Mouse (Mus musculus) gonadal fat pad, adult 2 months (tissue): Measurements from ENCODE around the gene Cmtm5. TPM values are rescaled to one million over a fixed set of nuclear protein-coding genes. Genes with fewer than 3 reads are reported as not detected.
"Not testable (repeated sequence)": the region's sequence is repeated elsewhere in the genome, so short reads cannot be mapped to it uniquely, and the experiment has no call there.

ENCODE experiments used
- DNase-seq: peaks from one replicate; pipeline ENCODE4 v3.0.0-alpha.2; 2012; ENCODE audit warnings: low read depth
- polyA plus RNA-seq: library from polyadenylated mRNA; depleted of rRNA; stranded (reverse); fragments of >200 nt; gene quantifications from 2 replicates; pipeline ENCODE4 v1.2.3, GENCODE M21; 2012

Cmtm5 gene
- polyA plus RNA-seq, 1 experiment: 0.74 TPM

GRCm38 (mm10) chr14:54932645-54933150 lies 3.4 kb upstream of the Cmtm5 start, which contains the start of gene Il25:
Il25 (plus strand) TSS chr14:54932695.
- no peak for DNase-seq

- no peak for DNase-seq
Measured at GRCm38 (mm10) chr14:54936831-54937160, 735 bp downstream of the Cmtm5 start.

- no peak for DNase-seq
Measured at GRCm38 (mm10) chr14:54937361-54938182, 1.5 kb downstream of the Cmtm5 start.

GRCm38 (mm10) chr14:54938431-54939219 lies 2.6 kb downstream of the Cmtm5 start:
- no peak for DNase-seq

GRCm38 (mm10) chr14:54939434-54940175 lies 3.5 kb downstream of the Cmtm5 start:
- no peak for DNase-seq

- DNase-seq: no peak
Measured at GRCm38 (mm10) chr14:54940176-54940530, 4.1 kb downstream of the Cmtm5 start.

- no peak for DNase-seq
Measured at GRCm38 (mm10) chr14:54941024-54941978, 5.2 kb downstream of the Cmtm5 start.

- DNase-seq: no peak
Measured at GRCm38 (mm10) chr14:54942479-54942878, 6.4 kb downstream of the Cmtm5 start.

- no peak for DNase-seq
Measured at GRCm38 (mm10) chr14:54943971-54944370, 7.9 kb downstream of the Cmtm5 start.

- no peak for DNase-seq
Measured at GRCm38 (mm10) chr14:54944939-54945338, 8.9 kb downstream of the Cmtm5 start.

GRCm38 (mm10) chr14:54945975-54946704 lies 10.1 kb downstream of the Cmtm5 start:
- no peak for DNase-seq

- not testable (repeated sequence) for DNase-seq
Measured at GRCm38 (mm10) chr14:54947008-54947407, 10.9 kb downstream of the Cmtm5 start.

- no peak for DNase-seq
Measured at GRCm38 (mm10) chr14:54948781-54949180, 12.7 kb downstream of the Cmtm5 start.

GRCm38 (mm10) chr14:54950493-54950892 lies 14.4 kb downstream of the Cmtm5 start:
- DNase-seq: no peak

GRCm38 (mm10) chr14:54951587-54951986 lies 15.5 kb downstream of the Cmtm5 start:
- no peak for DNase-seq

- DNase-seq: no peak
Measured at GRCm38 (mm10) chr14:54953664-54954206, 17.7 kb downstream of the Cmtm5 start.

GRCm38 (mm10) chr14:54954474-54954873 lies 18.4 kb downstream of the Cmtm5 start:
- no peak for DNase-seq

GRCm38 (mm10) chr14:54955481-54955880 lies 19.4 kb downstream of the Cmtm5 start:
- DNase-seq: no peak

GRCm38 (mm10) chr14:54956533-54956932 lies 20.5 kb downstream of the Cmtm5 start:
- DNase-seq: no peak

- no peak for DNase-seq
Measured at GRCm38 (mm10) chr14:54958503-54958902, 22.4 kb downstream of the Cmtm5 start.
